Mouse (Mus musculus): ENCODE measurements at regions not wholly inside any gene's neighbourhood (a gene's known extent, or its start where the extent isn't known, plus 50 kb on each side); places are given as distances from the start of the nearest gene placed in this dataset.
"Not testable (repeated sequence)": the region's sequence is repeated elsewhere in the genome, so short reads cannot be mapped to it uniquely, and the experiment has no call there.

GRCm38 (mm10) chr19:51727665-51728064, 536.4 kb upstream of the Ins1 start:
- DNase-seq = no peak

GRCm38 (mm10) chr19:51740071-51740470, 524.0 kb upstream of the Ins1 start:
- no peak for DNase-seq

- DNase-seq = no peak
These were observed 523.1 kb upstream of the Ins1 start for GRCm38 (mm10) chr19:51741026-51741425.

- not testable (repeated sequence) for DNase-seq
These were observed 521.9 kb upstream of the Ins1 start for GRCm38 (mm10) chr19:51742211-51742610.

- peak; percentile 15 for DNase-seq
These were observed 490.1 kb upstream of the Ins1 start for GRCm38 (mm10) chr19:51773819-51774579.
